Mouse (Mus musculus) neural tube, embryonic 15.5 days (tissue): ENCODE data around the gene Satl1. TPM values are rescaled to one million over a fixed set of nuclear protein-coding genes. Genes with fewer than 3 reads are reported as not detected.
A peak's percentile ranks its signal among the peaks of the same experiment; 100 is the strongest.
"Not testable (repeated sequence)": the region's sequence is repeated elsewhere in the genome, so short reads cannot be mapped to it uniquely, and the experiment has no call there.

ENCODE experiments used
- ATAC-seq: fragments of 200-750 bp; cut with Nextera tagmentation; 2 replicates; pipeline ENCODE4 v1.8.0; 2017; ENCODE audit warnings: mild to moderate bottlenecking, moderate TSS enrichment, moderate library complexity; ENCODE audit not compliant: low FRiP score
- H3K27ac ChIP-seq: fragments of 300-500 bp; sonication (generic); replicated peaks from 2 replicates; pipeline ENCODE4 v1.5.1; 2015; ENCODE audit warnings: mild to moderate bottlenecking, inconsistent platforms
- H3K27me3 ChIP-seq: fragments of 300-500 bp; sonication (generic); replicated peaks from 2 replicates; pipeline ENCODE4 v1.6.1; 2015; ENCODE audit warnings: inconsistent platforms
- H3K36me3 ChIP-seq: fragments of 300-500 bp; sonication (generic); 2 replicates; pipeline ENCODE4 v1.6.1; 2015; ENCODE audit warnings: inconsistent platforms
- H3K4me1 ChIP-seq: fragments of 300-500 bp; sonication (generic); 2 replicates; pipeline ENCODE4 v1.6.1; 2015; ENCODE audit warnings: inconsistent platforms
- H3K4me2 ChIP-seq: fragments of 300-500 bp; sonication (generic); 2 replicates; pipeline ENCODE4 v1.6.1; 2015; ENCODE audit warnings: inconsistent platforms, mild to moderate bottlenecking, moderate library complexity
- H3K4me3 ChIP-seq: fragments of 300-500 bp; sonication (generic); replicated peaks from 2 replicates; pipeline ENCODE4 v1.5.1; 2015; ENCODE audit warnings: mild to moderate bottlenecking, inconsistent platforms
- H3K9ac ChIP-seq: fragments of 300-500 bp; sonication (generic); replicated peaks from 2 replicates; pipeline ENCODE4 v1.6.1; 2015; ENCODE audit warnings: mild to moderate bottlenecking, inconsistent platforms
- H3K9me3 ChIP-seq: fragments of 300-500 bp; sonication (generic); replicated peaks from 2 replicates; pipeline ENCODE4 v1.6.1; 2016; ENCODE audit warnings: inconsistent platforms
- WGBS: fragments of 180-500 bp; shearing (Covaris S2); methylation state at CpG from one replicate; pipeline ENCODE4 v1.1.7; 2015; ENCODE audit warnings: mixed read lengths; 5-methylcytosine and 5-hydroxymethylcytosine counted together
- polyA plus RNA-seq: library from polyadenylated mRNA; unstranded; fragments of >200 nt; fragmentation: Nextera tagmentation; extraction: Ambion mirVana; gene quantifications from 2 replicates; pipeline ENCODE4 v1.2.1, GENCODE M21; 2015

Gene Satl1
- not detected in 2 replicates for polyA plus RNA-seq

DNA sequence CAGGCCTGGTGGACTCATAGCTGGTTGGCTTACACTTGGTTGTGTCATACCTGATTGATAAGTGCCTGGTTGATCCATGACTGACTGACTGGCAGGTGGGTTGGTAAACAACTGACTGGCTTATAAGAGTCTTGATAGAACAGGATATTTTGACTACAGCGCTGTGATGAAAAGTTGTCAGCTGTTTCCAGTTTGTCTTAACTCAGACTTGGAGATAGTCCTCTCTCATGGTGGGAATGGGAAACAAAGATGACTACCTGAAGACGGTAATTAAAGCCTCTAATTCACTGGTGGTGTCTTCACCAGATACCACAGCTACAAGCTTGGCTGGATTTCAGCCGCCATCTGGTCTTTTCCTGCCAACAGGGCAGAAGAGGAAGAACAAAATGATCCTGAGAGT lies at the start of gene Satl1:
Gene Satl1 (minus strand): TSS at position 101 of the 400 bp plus-strand sequence.
- Histone ChIP-seq H3K9ac (no peak within 1 kb of the TSS), H3K9me3 (no peaks in the 10 kb centered on the region), H3K4me3 (no peak within 1 kb of the TSS), H3K4me2 (no peak within 1 kb of the TSS), H3K36me3 (no peaks in the 10 kb centered on the region), H3K4me1 (no peaks in the 10 kb centered on the region), H3K27me3 (no peaks in the 10 kb centered on the region), H3K27ac (no peak within 1 kb of the TSS)
- WGBS: 95% methylated on average over 3 of the region's 3 CpGs
- no peak for ATAC-seq

DNA sequence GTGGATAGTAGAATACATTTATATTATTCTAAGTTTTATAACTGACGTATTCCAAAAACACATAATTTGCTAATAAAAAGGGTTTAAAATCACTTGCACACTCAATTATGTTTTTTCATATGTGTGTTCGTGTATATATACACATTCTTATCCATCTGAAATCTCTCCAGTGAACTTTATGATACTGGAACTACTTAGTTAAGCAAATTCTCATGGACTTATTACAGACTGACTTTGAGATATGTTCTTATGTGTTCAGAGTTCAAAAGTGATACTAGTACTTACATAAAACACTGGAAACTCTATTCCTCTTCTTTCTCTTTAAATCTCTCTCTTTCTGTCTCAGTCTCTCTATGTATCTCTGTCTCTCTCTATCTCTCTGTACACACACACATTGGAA lies 31.5 kb upstream of the Satl1 start:
- ATAC-seq: no peak
- Histone ChIP-seq H3K4me1 (no peaks in the 10 kb centered on the region), H3K4me2 (no peak overlapping the region), H3K9me3 (no peaks in the 10 kb centered on the region), H3K36me3 (no peaks in the 10 kb centered on the region), H3K4me3 (no peak overlapping the region), H3K27ac (no peak overlapping the region), H3K9ac (no peak overlapping the region), H3K27me3 (no peaks in the 10 kb centered on the region)
- WGBS: 81% methylated on average over 2 of the region's 2 CpGs

DNA sequence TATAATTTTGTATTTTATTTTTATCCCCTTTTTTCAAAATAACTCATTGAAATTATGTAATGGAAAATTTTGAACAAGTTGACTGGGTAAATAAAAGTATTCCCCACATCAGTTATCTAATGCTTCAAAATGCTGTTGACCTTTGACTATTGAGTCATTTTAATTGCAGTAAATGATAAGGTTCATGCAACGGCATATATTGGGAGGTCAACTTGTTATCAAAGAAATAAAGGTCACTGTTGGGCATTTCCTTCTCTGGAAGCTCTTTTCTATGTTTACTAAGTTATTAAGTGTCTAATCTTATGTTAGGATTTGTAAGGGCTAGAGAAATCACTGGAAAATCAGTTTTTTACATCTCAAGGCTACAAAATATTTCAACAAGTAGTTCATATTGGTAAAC lies 31.0 kb upstream of the Satl1 start:
- no peaks in the 10 kb centered on the region for H3K36me3 ChIP-seq
- H3K9ac ChIP-seq: no peak overlapping the region
- no peak overlapping the region for H3K4me3 ChIP-seq
- H3K9me3 ChIP-seq: no peaks in the 10 kb centered on the region
- ATAC-seq: no peak
- H3K27ac ChIP-seq: no peak overlapping the region
- WGBS: 91% methylated on average over 1 of the region's 1 CpGs
- no peaks in the 10 kb centered on the region for H3K4me1 ChIP-seq
- no peaks in the 10 kb centered on the region for H3K27me3 ChIP-seq
- no peak overlapping the region for H3K4me2 ChIP-seq

DNA sequence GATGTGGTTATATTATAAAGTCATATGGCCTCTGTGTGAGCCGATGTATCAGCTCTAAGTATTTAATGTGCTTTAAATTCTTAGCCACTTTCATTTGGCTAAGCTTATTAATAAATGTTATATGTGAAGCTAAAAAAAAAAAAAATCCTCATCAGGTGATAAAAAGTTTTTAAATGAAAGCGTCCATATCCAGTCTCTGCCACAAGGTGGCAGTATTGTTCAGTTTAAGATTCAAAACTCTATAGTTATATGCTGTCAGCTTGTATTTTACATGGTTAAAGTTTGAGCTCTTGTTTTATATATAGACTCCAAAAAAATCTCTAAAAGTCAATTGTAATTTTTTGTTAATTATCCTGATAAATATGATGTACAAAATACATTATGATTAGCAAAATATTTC lies 16.4 kb upstream of the Satl1 start:
- 38% methylated on average over 2 of the region's 2 CpGs for WGBS

DNA sequence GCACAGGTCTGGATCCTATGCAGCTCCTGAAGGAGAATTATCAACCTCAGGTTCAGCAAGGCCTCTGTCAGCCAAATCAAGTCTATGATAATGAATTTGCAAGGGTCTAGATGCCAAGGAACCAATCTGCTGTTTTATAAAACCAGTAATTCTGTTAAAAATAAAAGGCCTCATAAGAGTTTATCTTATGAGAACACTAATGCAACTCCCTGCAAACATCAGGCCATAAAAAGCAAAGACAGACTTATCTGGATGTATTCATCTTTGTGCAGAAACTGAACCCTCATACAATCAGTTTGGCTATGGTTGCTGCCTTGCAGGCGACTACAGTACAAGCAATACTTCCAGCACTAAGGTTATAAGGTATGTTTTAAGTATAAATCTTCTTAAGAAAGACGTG lies 5.7 kb upstream of the Satl1 start:
- H3K27ac ChIP-seq: no peak overlapping the region
- H3K27me3 ChIP-seq: no peaks in the 10 kb centered on the region
- ATAC-seq: no peak
- H3K4me2 ChIP-seq: no peak overlapping the region
- WGBS: 79% methylated on average over 2 of the region's 2 CpGs
- H3K4me1 ChIP-seq: no peaks in the 10 kb centered on the region
- no peaks in the 10 kb centered on the region for H3K36me3 ChIP-seq
- H3K9me3 ChIP-seq: no peaks in the 10 kb centered on the region
- no peak overlapping the region for H3K9ac ChIP-seq
- H3K4me3 ChIP-seq: no peak overlapping the region

More for the DNA sequence above, 16.4 kb upstream of the Satl1 start:
- H3K4me3 ChIP-seq, H3K27ac ChIP-seq, H3K9me3 ChIP-seq, H3K4me1 ChIP-seq, H3K4me2 ChIP-seq, H3K27me3 ChIP-seq, H3K36me3 ChIP-seq, H3K9ac ChIP-seq, ATAC-seq: not testable (repeated sequence)

DNA sequence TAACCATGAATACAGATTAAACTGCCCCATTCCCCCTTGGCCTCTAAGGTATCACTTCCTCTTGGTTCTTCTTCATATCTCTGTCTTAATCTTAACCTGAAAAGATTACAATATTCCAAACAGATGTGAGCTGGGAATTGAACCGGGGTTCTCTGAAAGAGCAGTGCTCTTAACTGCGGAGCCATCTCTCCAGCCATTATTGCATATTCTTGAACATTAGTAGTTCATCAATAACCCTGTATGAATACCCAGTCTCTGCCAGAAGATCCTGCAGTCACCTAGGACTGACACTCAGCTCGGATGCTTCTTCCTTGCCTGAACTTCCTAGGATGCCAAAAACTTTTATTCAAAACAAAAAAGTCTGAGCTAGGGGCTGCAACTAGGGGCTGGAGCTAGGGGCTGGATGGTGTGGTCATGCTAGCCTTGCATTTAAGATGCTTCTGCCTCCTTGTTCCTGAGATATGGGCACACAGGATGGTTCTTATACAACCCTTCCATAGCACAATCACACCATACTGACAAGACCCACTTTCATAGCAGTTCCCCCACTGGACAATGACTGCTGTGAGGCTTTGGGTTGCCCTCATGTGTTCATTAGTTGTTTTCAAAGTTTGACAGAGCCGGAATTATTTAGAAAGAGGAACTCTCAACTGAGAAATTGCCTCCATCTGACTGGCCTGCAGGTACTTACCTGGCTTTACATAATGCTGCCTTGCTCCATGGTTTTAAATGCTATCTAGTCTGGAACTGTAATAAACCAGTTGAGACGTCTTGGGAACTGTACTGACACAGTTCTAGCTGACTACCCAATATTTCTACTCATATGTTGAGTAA lies 35.8 kb downstream of the Satl1 start:
- H3K9ac ChIP-seq, H3K4me1 ChIP-seq, H3K9me3 ChIP-seq, H3K27me3 ChIP-seq, H3K27ac ChIP-seq, H3K4me3 ChIP-seq, H3K36me3 ChIP-seq, H3K4me2 ChIP-seq: not testable (repeated sequence)
- ATAC-seq: peak; percentile 98
- 87% methylated on average over 5 of the region's 5 CpGs for WGBS

DNA sequence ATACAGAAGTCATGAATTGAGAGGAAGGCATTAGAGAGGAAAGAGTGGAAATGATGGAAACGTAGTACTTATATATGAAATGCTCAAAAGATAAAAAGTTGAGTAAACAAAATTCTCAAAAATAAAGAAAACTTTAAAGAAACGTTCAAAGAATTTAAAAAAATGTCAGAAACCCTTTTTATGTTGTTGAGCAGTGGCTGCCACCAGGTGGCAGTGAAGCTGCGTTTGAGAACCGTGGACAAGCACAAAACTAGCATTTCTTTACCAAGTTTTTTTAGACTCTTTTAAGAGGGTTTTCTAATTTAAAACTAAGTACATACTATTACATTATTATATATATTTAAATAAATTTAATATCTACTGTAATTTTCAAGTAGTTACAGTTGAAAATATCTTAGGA lies 38.2 kb downstream of the Satl1 start:
- Histone ChIP-seq H3K4me1 (no peaks in the 10 kb centered on the region), H3K4me2 (no peak overlapping the region), H3K27ac (no peak overlapping the region), H3K27me3 (no peaks in the 10 kb centered on the region), H3K4me3 (no peak overlapping the region), H3K9me3 (peaks cover 7% of the 10 kb centered on the region), H3K36me3 (no peaks in the 10 kb centered on the region), H3K9ac (no peak overlapping the region)
- ATAC-seq: no peak
- WGBS: 52% methylated on average over 4 of the region's 4 CpGs

DNA sequence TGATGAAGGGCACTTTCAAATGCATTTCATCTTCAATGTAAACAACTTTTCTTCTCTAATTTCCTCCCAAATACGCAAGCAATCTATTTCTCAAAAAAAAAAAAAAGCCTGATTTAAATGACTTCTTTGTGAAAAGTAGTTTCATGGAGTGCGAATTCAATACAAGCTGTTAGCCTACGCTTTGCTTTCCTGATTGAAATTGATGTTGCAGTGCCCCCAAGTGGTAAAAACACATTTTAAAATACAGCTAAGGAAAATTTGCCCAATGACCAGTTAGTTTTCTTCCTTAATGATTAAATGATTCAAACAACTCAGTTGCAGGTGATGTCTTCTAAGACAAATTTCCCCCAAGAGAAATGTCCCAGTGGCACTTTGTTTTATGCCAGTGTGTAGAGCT lies 58.2 kb downstream of the Satl1 start:
- H3K4me3 ChIP-seq: no peak overlapping the region
- H3K36me3 ChIP-seq: no peaks in the 10 kb centered on the region
- H3K27ac ChIP-seq: no peak overlapping the region
- no peaks in the 10 kb centered on the region for H3K27me3 ChIP-seq
- no peaks in the 10 kb centered on the region for H3K4me1 ChIP-seq
- WGBS: 30% methylated on average over 3 of the region's 3 CpGs
- H3K9ac ChIP-seq: no peak overlapping the region
- H3K4me2 ChIP-seq: no peak overlapping the region
- no peaks in the 10 kb centered on the region for H3K9me3 ChIP-seq
- ATAC-seq: no peak

DNA sequence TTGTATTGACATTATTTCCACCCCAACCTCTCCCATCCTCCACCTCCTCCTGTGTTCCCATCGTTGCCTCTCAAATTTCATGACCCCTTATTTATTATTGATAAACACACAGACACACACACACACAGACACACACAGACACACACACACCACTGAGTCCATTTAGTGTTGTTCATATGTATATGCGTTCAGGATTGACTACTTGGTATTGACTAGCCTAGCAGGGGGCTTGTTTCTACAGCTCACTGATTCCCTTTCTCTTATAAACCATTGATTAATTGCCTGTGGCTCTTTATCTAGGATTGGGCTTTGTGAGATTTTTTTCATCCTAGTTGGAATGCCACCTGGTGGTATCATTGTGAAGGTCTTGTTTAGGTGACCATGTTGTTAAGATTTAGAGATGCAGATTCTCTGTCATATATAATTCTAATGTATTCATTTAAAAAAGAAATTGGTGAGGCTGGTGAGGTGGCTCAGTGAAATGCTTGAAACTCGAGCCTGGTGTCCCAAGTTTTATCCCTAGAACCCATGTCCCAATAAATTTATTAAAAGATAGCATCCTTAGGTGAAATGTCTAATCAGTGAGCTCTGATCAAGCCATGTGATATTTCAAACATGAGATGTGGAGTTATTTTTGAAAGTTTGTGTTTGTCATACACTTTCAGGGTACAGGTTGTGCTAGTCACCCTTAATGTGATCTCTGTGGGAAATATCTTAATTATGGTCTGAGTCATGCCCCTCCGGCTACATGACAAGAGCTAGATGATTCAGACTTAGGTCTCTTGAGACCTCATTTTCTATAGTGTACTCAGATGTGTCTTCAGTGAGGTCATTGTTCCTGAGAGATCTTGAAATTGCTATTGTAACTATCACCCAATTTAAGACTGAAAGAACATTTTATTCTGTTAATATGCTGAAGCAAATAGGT lies 58.8 kb downstream of the Satl1 start:
- Histone ChIP-seq H3K27ac (no peak overlapping the region), H3K4me2 (no peak overlapping the region), H3K9me3 (no peaks in the 10 kb centered on the region), H3K4me1 (no peaks in the 10 kb centered on the region), H3K27me3 (no peaks in the 10 kb centered on the region), H3K36me3 (no peaks in the 10 kb centered on the region), H3K9ac (no peak overlapping the region), H3K4me3 (no peak overlapping the region)
- WGBS: 37% methylated on average over 4 of the region's 4 CpGs
- no peak for ATAC-seq

DNA sequence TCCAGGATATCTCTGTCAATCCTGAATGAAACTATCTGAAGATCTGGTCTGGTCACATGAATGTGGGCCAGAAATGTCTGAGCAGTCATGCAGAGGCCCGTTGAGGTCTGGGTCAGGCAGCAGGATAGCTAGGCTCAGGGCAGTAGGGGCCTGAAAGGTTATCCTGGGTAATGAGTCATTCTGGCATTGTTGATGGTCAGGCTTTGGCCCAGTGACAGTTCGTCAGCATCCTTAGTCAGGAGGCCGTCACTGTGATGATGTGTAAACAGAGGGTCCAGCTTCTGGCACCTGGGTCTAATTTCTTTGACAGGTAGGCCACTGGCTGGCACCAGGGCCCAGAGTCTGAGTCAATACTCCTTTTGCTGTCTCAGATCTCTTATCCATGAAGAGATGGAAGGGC lies 67.1 kb downstream of the Satl1 start:
- H3K4me3 ChIP-seq: no peak overlapping the region
- H3K36me3 ChIP-seq: no peaks in the 10 kb centered on the region
- H3K9me3 ChIP-seq: no peaks in the 10 kb centered on the region
- no peak overlapping the region for H3K9ac ChIP-seq
- no peak for ATAC-seq
- no peak overlapping the region for H3K4me2 ChIP-seq
- H3K27ac ChIP-seq: no peak overlapping the region
- H3K4me1 ChIP-seq: no peaks in the 10 kb centered on the region
- 84% methylated on average over 3 of the region's 3 CpGs for WGBS
- no peaks in the 10 kb centered on the region for H3K27me3 ChIP-seq
